Mouse (Mus musculus) neural tube, embryonic 12.5 days (tissue): Measurements from ENCODE around the gene Kctd14. TPM values are rescaled to one million over a fixed set of nuclear protein-coding genes. Genes with fewer than 3 reads are reported as not detected.
"Not testable (repeated sequence)": the region's sequence is repeated elsewhere in the genome, so short reads cannot be mapped to it uniquely, and the experiment has no call there.

Source experiments
- ATAC-seq: fragments of 200-750 bp; cut with Nextera tagmentation; 2 replicates; pipeline ENCODE4 v1.8.0; 2017; ENCODE audit warnings: low read depth, mild to moderate bottlenecking, moderate TSS enrichment, moderate library complexity; ENCODE audit not compliant: low FRiP score
- H3K27ac ChIP-seq: fragments of 300-500 bp; sonication (generic); 2 replicates; pipeline ENCODE4 v1.5.1; 2016
- H3K27me3 ChIP-seq: fragments of 300-500 bp; sonication (generic); replicated peaks from 2 replicates; pipeline ENCODE4 v1.6.1; 2016; ENCODE audit warnings: mild to moderate bottlenecking
- H3K36me3 ChIP-seq: fragments of 300-500 bp; sonication (generic); 2 replicates; pipeline ENCODE4 v1.6.1; 2016; ENCODE audit warnings: mild to moderate bottlenecking
- H3K4me1 ChIP-seq: fragments of 300-500 bp; sonication (generic); 2 replicates; pipeline ENCODE4 v1.6.1; 2016
- H3K4me2 ChIP-seq: fragments of 300-500 bp; sonication (generic); replicated peaks from 2 replicates; pipeline ENCODE4 v1.6.1; 2016; ENCODE audit warnings: mild to moderate bottlenecking
- H3K4me3 ChIP-seq: fragments of 300-500 bp; sonication (generic); 2 replicates; pipeline ENCODE4 v1.5.1; 2016
- H3K9ac ChIP-seq: fragments of 300-500 bp; sonication (generic); 2 replicates; pipeline ENCODE4 v1.6.1; 2016; ENCODE audit warnings: mild to moderate bottlenecking
- H3K9me3 ChIP-seq: fragments of 300-500 bp; sonication (generic); 2 replicates; pipeline ENCODE4 v1.6.1; 2016; ENCODE audit warnings: mild to moderate bottlenecking
- WGBS: fragments of 180-500 bp; shearing (Covaris S2); methylation state at CpG from one replicate; pipeline ENCODE4 v1.1.7; 2016; 5-methylcytosine and 5-hydroxymethylcytosine counted together
- polyA plus RNA-seq: library from polyadenylated mRNA; unstranded; fragments of >200 nt; fragmentation: Nextera tagmentation; extraction: Ambion mirVana; gene quantifications from 2 replicates; pipeline ENCODE4 v1.2.1, GENCODE M21; 2016

Gene Kctd14
- polyA plus RNA-seq, 1 experiment from 2014 or later = 2.0 TPM

GRCm38 (mm10) chr7:97420958-97421651 lies 30.0 kb upstream of the Kctd14 start:
- H3K4me3 ChIP-seq = no peak overlapping the region

GRCm38 (mm10) chr7:97423754-97424153 lies 27.4 kb upstream of the Kctd14 start:
- no peak overlapping the region for H3K9ac ChIP-seq
- no peaks in the 10 kb centered on the region for H3K9me3 ChIP-seq
- no peak for ATAC-seq
- no peak overlapping the region for H3K4me3 ChIP-seq
- H3K4me1 ChIP-seq = 0 out of 2 replicates have a peak, but pooled peaks cover 2% of the 10 kb centered on the region
- no peaks in the 10 kb centered on the region for H3K36me3 ChIP-seq
- H3K27me3 ChIP-seq = no peaks in the 10 kb centered on the region
- WGBS = 64% methylated on average over 5 of the region's 5 CpGs
- H3K27ac ChIP-seq = no peak overlapping the region
- no peak overlapping the region for H3K4me2 ChIP-seq

More at GRCm38 (mm10) chr7:97420958-97421651, 30.0 kb upstream of the Kctd14 start:
- H3K36me3 ChIP-seq = no peaks in the 10 kb centered on the region
- no peak overlapping the region for H3K4me2 ChIP-seq
- no peak overlapping the region for H3K27ac ChIP-seq
- 86% methylated on average over 8 of the region's 8 CpGs for WGBS
- H3K27me3 ChIP-seq = no peaks in the 10 kb centered on the region
- H3K9me3 ChIP-seq = no peaks in the 10 kb centered on the region
- 0 out of 2 replicates have a peak, but pooled peaks cover 2% of the 10 kb centered on the region for H3K4me1 ChIP-seq
- no peak overlapping the region for H3K9ac ChIP-seq
- no peak for ATAC-seq

- Histone ChIP-seq H3K27me3 (no peaks in the 10 kb centered on the region), H3K36me3 (no peaks in the 10 kb centered on the region), H3K4me3 (no peak overlapping the region), H3K9ac (no peak overlapping the region), H3K9me3 (no peaks in the 10 kb centered on the region), H3K4me1 (peaks cover 10% of the 10 kb centered on the region), H3K27ac (no peak overlapping the region), H3K4me2 (0 out of 2 replicates have a peak overlapping the region, but pooled peaks have one; percentile 9)
- peak; percentile 71; the same call in 1 of the 2 replicates for ATAC-seq
- WGBS = 10% methylated on average over 12 of the region's 12 CpGs
Measured at GRCm38 (mm10) chr7:97424621-97425245, 26.4 kb upstream of the Kctd14 start.

GRCm38 (mm10) chr7:97426566-97426965 lies 24.6 kb upstream of the Kctd14 start:
- WGBS = 76% methylated on average over 6 of the region's 6 CpGs
- no peak for ATAC-seq
- no peak overlapping the region for H3K27ac ChIP-seq
- no peak overlapping the region for H3K4me2 ChIP-seq
- H3K36me3 ChIP-seq = no peaks in the 10 kb centered on the region
- H3K9me3 ChIP-seq = no peaks in the 10 kb centered on the region
- peaks cover 20% of the 10 kb centered on the region for H3K4me1 ChIP-seq
- no peak overlapping the region for H3K4me3 ChIP-seq
- no peak overlapping the region for H3K9ac ChIP-seq
- H3K27me3 ChIP-seq = no peaks in the 10 kb centered on the region

- no peaks in the 10 kb centered on the region for H3K27me3 ChIP-seq
- H3K27ac ChIP-seq = no peak overlapping the region
- no peaks in the 10 kb centered on the region for H3K36me3 ChIP-seq
- no peak overlapping the region for H3K4me3 ChIP-seq
- H3K4me2 ChIP-seq = no peak overlapping the region
- no peaks in the 10 kb centered on the region for H3K9me3 ChIP-seq
- H3K9ac ChIP-seq = no peak overlapping the region
- H3K4me1 ChIP-seq = peaks cover 22% of the 10 kb centered on the region
- ATAC-seq = no peak
- 87% methylated on average over 6 of the region's 6 CpGs for WGBS
Measured at GRCm38 (mm10) chr7:97427296-97427695, 23.8 kb upstream of the Kctd14 start.

GRCm38 (mm10) chr7:97427778-97428420 lies 23.2 kb upstream of the Kctd14 start:
- no peak overlapping the region for H3K27ac ChIP-seq
- no peak overlapping the region for H3K9ac ChIP-seq
- 87% methylated on average over 5 of the region's 5 CpGs for WGBS
- no peaks in the 10 kb centered on the region for H3K9me3 ChIP-seq
- no peaks in the 10 kb centered on the region for H3K27me3 ChIP-seq
- H3K36me3 ChIP-seq = no peaks in the 10 kb centered on the region
- ATAC-seq = no peak
- H3K4me1 ChIP-seq = peaks cover 22% of the 10 kb centered on the region
- no peak overlapping the region for H3K4me3 ChIP-seq
- no peak overlapping the region for H3K4me2 ChIP-seq

GRCm38 (mm10) chr7:97429705-97430104 lies 21.4 kb upstream of the Kctd14 start:
- WGBS = 2% methylated on average over 5 of the region's 5 CpGs
- no peaks in the 10 kb centered on the region for H3K36me3 ChIP-seq
- peak; percentile 86 for ATAC-seq
- H3K27ac ChIP-seq = peak overlapping the region; percentile 4; the same call in 1 of the 2 replicates
- H3K9ac ChIP-seq = no peak overlapping the region
- no peaks in the 10 kb centered on the region for H3K9me3 ChIP-seq
- H3K4me1 ChIP-seq = peaks cover 22% of the 10 kb centered on the region
- no peaks in the 10 kb centered on the region for H3K27me3 ChIP-seq
- peak overlapping the region; percentile 36 for H3K4me2 ChIP-seq
- H3K4me3 ChIP-seq = no peak overlapping the region

GRCm38 (mm10) chr7:97433517-97433916 lies 17.6 kb upstream of the Kctd14 start:
- H3K4me2 ChIP-seq, H3K36me3 ChIP-seq, H3K4me3 ChIP-seq, H3K27me3 ChIP-seq, ATAC-seq, H3K9ac ChIP-seq, H3K27ac ChIP-seq, H3K9me3 ChIP-seq: not testable (repeated sequence)
- 85% methylated on average over 3 of the region's 3 CpGs for WGBS
- H3K4me1 ChIP-seq = peaks cover 19% of the 10 kb centered on the region

- no peak for ATAC-seq
- WGBS = 87% methylated on average over 10 of the region's 10 CpGs
Measured at GRCm38 (mm10) chr7:97434517-97434916, 16.6 kb upstream of the Kctd14 start.

GRCm38 (mm10) chr7:97438986-97439385 lies 12.1 kb upstream of the Kctd14 start:
- ATAC-seq = no peak
- no peaks in the 10 kb centered on the region for H3K36me3 ChIP-seq

More at GRCm38 (mm10) chr7:97434517-97434916, 16.6 kb upstream of the Kctd14 start:
- Histone ChIP-seq H3K4me1 (peaks cover 14% of the 10 kb centered on the region), H3K4me2 (no peak overlapping the region), H3K36me3 (no peaks in the 10 kb centered on the region), H3K27ac (no peak overlapping the region), H3K9ac (no peak overlapping the region), H3K27me3 (no peaks in the 10 kb centered on the region), H3K4me3 (no peak overlapping the region), H3K9me3 (no peaks in the 10 kb centered on the region)

GRCm38 (mm10) chr7:97446171-97446925 lies 4.8 kb upstream of the Kctd14 start:
- peak; percentile 96 for ATAC-seq
- 25% methylated on average over 6 of the region's 6 CpGs for WGBS
- no peaks in the 10 kb centered on the region for H3K9me3 ChIP-seq

More at GRCm38 (mm10) chr7:97438986-97439385, 12.1 kb upstream of the Kctd14 start:
- Histone ChIP-seq H3K4me3 (no peak overlapping the region), H3K27me3 (no peaks in the 10 kb centered on the region), H3K27ac (no peak overlapping the region), H3K4me2 (no peak overlapping the region), H3K9me3 (no peaks in the 10 kb centered on the region), H3K9ac (no peak overlapping the region), H3K4me1 (no peaks in the 10 kb centered on the region)

More at GRCm38 (mm10) chr7:97446171-97446925, 4.8 kb upstream of the Kctd14 start:
- no peaks in the 10 kb centered on the region for H3K27me3 ChIP-seq
- H3K4me3 ChIP-seq = no peak overlapping the region
- no peak overlapping the region for H3K9ac ChIP-seq
- peaks cover 6% of the 10 kb centered on the region; the same call in 1 of the 2 replicates for H3K4me1 ChIP-seq
- no peak overlapping the region for H3K4me2 ChIP-seq
- no peaks in the 10 kb centered on the region for H3K36me3 ChIP-seq
- H3K27ac ChIP-seq = peak overlapping the region; percentile 65
